Mouse (Mus musculus): ENCODE measurements at regions not wholly inside any gene's neighbourhood (a gene's known extent, or its start where the extent isn't known, plus 50 kb on each side); places are given as distances from the start of the nearest gene placed in this dataset.
A peak's percentile ranks its signal among the peaks of the same experiment; 100 is the strongest.

GRCm38 (mm10) chr7:117931234-117931895, 184.6 kb downstream of the Rps15a start:
- no peaks in the 10 kb centered on the region for H3K36me3 ChIP-seq
- 72% methylated on average over 12 of the region's 12 CpGs for WGBS
- no peak overlapping the region for H3K4me3 ChIP-seq
- H3K4me2 ChIP-seq = no peak overlapping the region
- no peak overlapping the region for H3K9ac ChIP-seq
- H3K4me1 ChIP-seq = no peaks in the 10 kb centered on the region
- H3K9me3 ChIP-seq = no peaks in the 10 kb centered on the region
- no peak for ATAC-seq (ENCODE audit: extremely low read depth, insufficient number of reproducible peaks, low FRiP score, low TSS enrichment)
- no peak overlapping the region for H3K27ac ChIP-seq (replicated peaks)
- no peaks in the 10 kb centered on the region for H3K27me3 ChIP-seq (replicated peaks)

GRCm38 (mm10) chr7:117930392-117930791, 185.6 kb downstream of the Rps15a start:
- no peak for ATAC-seq (ENCODE audit: extremely low read depth, insufficient number of reproducible peaks, low FRiP score, low TSS enrichment)
- Histone ChIP-seq H3K27ac (replicated peaks) (no peak overlapping the region), H3K9ac (no peak overlapping the region), H3K27me3 (replicated peaks) (no peaks in the 10 kb centered on the region), H3K4me2 (no peak overlapping the region), H3K36me3 (no peaks in the 10 kb centered on the region), H3K4me1 (no peaks in the 10 kb centered on the region), H3K9me3 (no peaks in the 10 kb centered on the region), H3K4me3 (no peak overlapping the region)
- 83% methylated on average over 9 of the region's 9 CpGs for WGBS

- Histone ChIP-seq H3K4me3 (no peak overlapping the region), H3K4me2 (no peak overlapping the region), H3K27me3 (replicated peaks) (no peaks in the 10 kb centered on the region), H3K9ac (no peak overlapping the region), H3K27ac (replicated peaks) (no peak overlapping the region), H3K36me3 (no peaks in the 10 kb centered on the region), H3K9me3 (no peaks in the 10 kb centered on the region), H3K4me1 (no peaks in the 10 kb centered on the region)
- 31% methylated on average over 1 of the region's 1 CpGs for WGBS
- ATAC-seq (ENCODE audit: extremely low read depth, insufficient number of reproducible peaks, low FRiP score, low TSS enrichment) = no peak
Observed at GRCm38 (mm10) chr7:117926396-117926795, 189.6 kb downstream of the Rps15a start.

GRCm38 (mm10) chr7:117922270-117922669, 193.7 kb downstream of the Rps15a start:
- no peak overlapping the region for H3K4me3 ChIP-seq
- H3K27ac ChIP-seq (replicated peaks) = no peak overlapping the region
- H3K27me3 ChIP-seq (replicated peaks) = no peaks in the 10 kb centered on the region
- no peaks in the 10 kb centered on the region for H3K4me1 ChIP-seq
- ATAC-seq (ENCODE audit: extremely low read depth, insufficient number of reproducible peaks, low FRiP score, low TSS enrichment) = no peak
- no peaks in the 10 kb centered on the region for H3K9me3 ChIP-seq
- no peak overlapping the region for H3K4me2 ChIP-seq
- no peak overlapping the region for H3K9ac ChIP-seq
- H3K36me3 ChIP-seq = no peaks in the 10 kb centered on the region

- Histone ChIP-seq H3K4me3 (no peak overlapping the region), H3K9ac (no peak overlapping the region), H3K36me3 (no peaks in the 10 kb centered on the region), H3K27ac (replicated peaks) (no peak overlapping the region), H3K4me1 (peaks cover 6% of the 10 kb centered on the region; the same call in 1 of the 2 replicates), H3K4me2 (no peak overlapping the region), H3K9me3 (no peaks in the 10 kb centered on the region), H3K27me3 (replicated peaks) (no peaks in the 10 kb centered on the region)
- 77% methylated on average over 10 of the region's 10 CpGs for WGBS
- ATAC-seq (ENCODE audit: extremely low read depth, insufficient number of reproducible peaks, low FRiP score, low TSS enrichment) = no peak
Observed at GRCm38 (mm10) chr7:117918206-117918995, 197.6 kb downstream of the Rps15a start.

GRCm38 (mm10) chr7:117916915-117917314, 199.1 kb downstream of the Rps15a start:
- Histone ChIP-seq H3K9ac (no peak overlapping the region), H3K4me2 (no peak overlapping the region), H3K27me3 (replicated peaks) (no peaks in the 10 kb centered on the region), H3K36me3 (no peaks in the 10 kb centered on the region), H3K4me3 (no peak overlapping the region), H3K9me3 (no peaks in the 10 kb centered on the region; the same call in 1 of the 2 replicates), H3K4me1 (peaks cover 6% of the 10 kb centered on the region; the same call in 1 of the 2 replicates), H3K27ac (replicated peaks) (no peak overlapping the region)
- ATAC-seq (ENCODE audit: extremely low read depth, insufficient number of reproducible peaks, low FRiP score, low TSS enrichment) = no peak
- WGBS = 83% methylated on average over 6 of the region's 6 CpGs

- 58% methylated on average over 3 of the region's 3 CpGs for WGBS
- peak overlapping the region; percentile 56; the same call in 1 of the 2 replicates for H3K27ac ChIP-seq (replicated peaks)
- no peaks in the 10 kb centered on the region for H3K36me3 ChIP-seq
- H3K4me2 ChIP-seq = no peak overlapping the region
- no peak overlapping the region for H3K9ac ChIP-seq
- peaks cover 6% of the 10 kb centered on the region; the same call in 1 of the 2 replicates for H3K4me1 ChIP-seq
- no peaks in the 10 kb centered on the region; the same call in 1 of the 2 replicates for H3K9me3 ChIP-seq
- no peak overlapping the region for H3K4me3 ChIP-seq
- no peaks in the 10 kb centered on the region for H3K27me3 ChIP-seq (replicated peaks)
- no peak for ATAC-seq (ENCODE audit: extremely low read depth, insufficient number of reproducible peaks, low FRiP score, low TSS enrichment)
Observed at GRCm38 (mm10) chr7:117912453-117912852, 203.5 kb downstream of the Rps15a start.

GRCm38 (mm10) chr7:117911062-117911461, 204.9 kb downstream of the Rps15a start:
- Histone ChIP-seq H3K4me1 (peaks cover 6% of the 10 kb centered on the region; the same call in 1 of the 2 replicates), H3K27ac (replicated peaks) (no peak overlapping the region), H3K27me3 (replicated peaks) (no peaks in the 10 kb centered on the region), H3K36me3 (no peaks in the 10 kb centered on the region), H3K9ac (no peak overlapping the region), H3K4me2 (no peak overlapping the region), H3K9me3 (no peaks in the 10 kb centered on the region; the same call in 1 of the 2 replicates), H3K4me3 (no peak overlapping the region)
- WGBS = 78% methylated on average over 3 of the region's 3 CpGs
- ATAC-seq (ENCODE audit: extremely low read depth, insufficient number of reproducible peaks, low FRiP score, low TSS enrichment) = no peak

- Histone ChIP-seq H3K4me2 (no peak overlapping the region), H3K4me1 (no peaks in the 10 kb centered on the region), H3K36me3 (no peaks in the 10 kb centered on the region), H3K9me3 (no peaks in the 10 kb centered on the region), H3K27me3 (replicated peaks) (no peaks in the 10 kb centered on the region; the same call in 1 of the 2 replicates), H3K27ac (replicated peaks) (no peak overlapping the region), H3K4me3 (no peak overlapping the region), H3K9ac (no peak overlapping the region)
- no peak for ATAC-seq (ENCODE audit: extremely low read depth, insufficient number of reproducible peaks, low FRiP score, low TSS enrichment)
- 68% methylated on average over 2 of the region's 2 CpGs for WGBS
Observed at GRCm38 (mm10) chr7:117896528-117896927, 219.5 kb downstream of the Rps15a start.

- no peak overlapping the region for H3K4me3 ChIP-seq
- H3K4me1 ChIP-seq = peaks cover 6% of the 10 kb centered on the region
- H3K9me3 ChIP-seq = no peaks in the 10 kb centered on the region
- H3K4me2 ChIP-seq = no peak overlapping the region
- ATAC-seq (ENCODE audit: extremely low read depth, insufficient number of reproducible peaks, low FRiP score, low TSS enrichment) = no peak
- no peak overlapping the region for H3K27ac ChIP-seq (replicated peaks)
- peaks cover 8% of the 10 kb centered on the region for H3K27me3 ChIP-seq (replicated peaks)
- H3K36me3 ChIP-seq = no peaks in the 10 kb centered on the region
- H3K9ac ChIP-seq = no peak overlapping the region
- 67% methylated on average over 6 of the region's 6 CpGs for WGBS
Observed at GRCm38 (mm10) chr7:117887288-117887687, 228.7 kb downstream of the Rps15a start.

- ATAC-seq (ENCODE audit: extremely low read depth, insufficient number of reproducible peaks, low FRiP score, low TSS enrichment) = no peak
- WGBS = 6% methylated on average over 13 of the region's 13 CpGs
- Histone ChIP-seq H3K27ac (replicated peaks) (no peak overlapping the region), H3K27me3 (replicated peaks) (peaks cover 13% of the 10 kb centered on the region), H3K9ac (peak overlapping the region; percentile 59; the same call in 1 of the 2 replicates), H3K4me1 (peaks cover 6% of the 10 kb centered on the region), H3K4me2 (peak overlapping the region; percentile 45), H3K9me3 (no peaks in the 10 kb centered on the region), H3K4me3 (peak overlapping the region; percentile 22; the same call in 1 of the 2 replicates), H3K36me3 (no peaks in the 10 kb centered on the region)
Observed at GRCm38 (mm10) chr7:117882803-117883202, 233.2 kb downstream of the Rps15a start.
